Mouse (Mus musculus) testis, adult 2 months (tissue): ENCODE results near the gene Olfr523. TPM values are rescaled to one million over a fixed set of nuclear protein-coding genes. Genes with fewer than 3 reads are reported as not detected.

ENCODE experiments used
- H3K27ac ChIP-seq: fragments of 200-500 bp; 2 replicates; pipeline ENCODE4 v1.5.1; 2012; ENCODE audit warnings: low read depth, low read length; ENCODE audit not compliant: control insufficient read depth, insufficient read depth
- H3K27me3 ChIP-seq: fragments of 200-500 bp; 2 replicates; pipeline ENCODE4 v1.6.1; 2012; ENCODE audit warnings: mild to moderate bottlenecking, low read length, moderate library complexity; ENCODE audit not compliant: control insufficient read depth, insufficient read depth
- H3K36me3 ChIP-seq: fragments of 200-500 bp; 2 replicates; pipeline ENCODE4 v1.6.1; 2012; ENCODE audit warnings: mild to moderate bottlenecking, low read length; ENCODE audit not compliant: control insufficient read depth, insufficient read depth
- H3K4me1 ChIP-seq: fragments of 200-500 bp; 2 replicates; pipeline ENCODE4 v1.6.1; 2012; ENCODE audit warnings: low read length; ENCODE audit not compliant: control insufficient read depth, insufficient read depth
- H3K4me3 ChIP-seq: fragments of 200-500 bp; 2 replicates; pipeline ENCODE4 v1.5.1; 2012; ENCODE audit warnings: low read depth, mild to moderate bottlenecking, low read length, moderate library complexity, mixed read lengths; ENCODE audit not compliant: control insufficient read depth
- CTCF ChIP-seq: fragments of 200-500 bp; IDR thresholded peaks from 2 replicates; pipeline ENCODE4 v1.5.1; 2012; ENCODE audit warnings: low read depth, mild to moderate bottlenecking, inconsistent platforms, low read length, moderate library complexity; ENCODE audit not compliant: control insufficient read depth, insufficient read depth, insufficient replicate concordance
- POLR2A ChIP-seq: fragments of 200-500 bp; IDR thresholded peaks from 2 replicates; pipeline ENCODE4 v1.6.1; 2012; ENCODE audit warnings: low read depth, mild to moderate bottlenecking, inconsistent platforms, low read length, moderate library complexity; ENCODE audit not compliant: control insufficient read depth
- polyA plus RNA-seq: library from polyadenylated mRNA; depleted of rRNA; stranded (reverse); fragments of >200 nt; gene quantifications from 2 replicates; pipeline ENCODE4 v1.2.3, GENCODE M21; 2012; rRNA removed

The Olfr523 gene
- polyA plus RNA-seq, 1 experiment: not detected

- Histone ChIP-seq H3K4me3 (no peak overlapping the region), H3K4me1 (no peaks in the 10 kb centered on the region), H3K36me3 (no peaks in the 10 kb centered on the region), H3K27me3 (no peaks in the 10 kb centered on the region), H3K27ac (no peak overlapping the region)
- no peak for TF ChIP-seq CTCF
- TF ChIP-seq POLR2A: no peak
Observed at GRCm38 (mm10) chr7:140208677-140209076, 35.7 kb downstream of the Olfr523 start.

- TF ChIP-seq POLR2A (no peak), CTCF (no peak)
- Histone ChIP-seq H3K36me3 (no peaks in the 10 kb centered on the region), H3K4me3 (no peak overlapping the region), H3K27me3 (no peaks in the 10 kb centered on the region), H3K27ac (no peak overlapping the region), H3K4me1 (no peaks in the 10 kb centered on the region)
Observed at GRCm38 (mm10) chr7:140213841-140214240, 40.8 kb downstream of the Olfr523 start.

GRCm38 (mm10) chr7:140217967-140218366 is 45.0 kb downstream of the Olfr523 start, which contains the start of gene Cd163l1:
Gene Cd163l1, plus strand, starts transcription at chr7:140218267.
- no peak within 1 kb of the TSS for H3K27ac ChIP-seq
- H3K36me3 ChIP-seq: no peaks in the 10 kb centered on the region
- no peak within 1 kb of the TSS for H3K4me3 ChIP-seq
- no peak for TF ChIP-seq CTCF
- TF ChIP-seq POLR2A: no peak
- H3K27me3 ChIP-seq: no peaks in the 10 kb centered on the region
- H3K4me1 ChIP-seq: no peaks in the 10 kb centered on the region

GRCm38 (mm10) chr7:140219268-140219667 is 46.3 kb downstream of the Olfr523 start:
- H3K4me1 ChIP-seq: no peaks in the 10 kb centered on the region; the same call in 1 of the 2 replicates
- TF ChIP-seq POLR2A: no peak
- no peak for TF ChIP-seq CTCF
- no peak overlapping the region for H3K4me3 ChIP-seq
- H3K36me3 ChIP-seq: no peaks in the 10 kb centered on the region
- H3K27ac ChIP-seq: no peak overlapping the region
- H3K27me3 ChIP-seq: no peaks in the 10 kb centered on the region

GRCm38 (mm10) chr7:140220375-140220774 is 47.4 kb downstream of the Olfr523 start:
- H3K27ac ChIP-seq: no peak overlapping the region
- TF ChIP-seq CTCF (no peak), POLR2A (no peak)
- no peaks in the 10 kb centered on the region for H3K36me3 ChIP-seq
- peaks cover 4% of the 10 kb centered on the region; the same call in 1 of the 2 replicates for H3K4me1 ChIP-seq
- H3K27me3 ChIP-seq: no peaks in the 10 kb centered on the region
- H3K4me3 ChIP-seq: no peak overlapping the region

- Histone ChIP-seq H3K4me1 (peaks cover 4% of the 10 kb centered on the region; the same call in 1 of the 2 replicates), H3K36me3 (no peaks in the 10 kb centered on the region), H3K27ac (no peak overlapping the region), H3K4me3 (no peak overlapping the region), H3K27me3 (no peaks in the 10 kb centered on the region)
- TF ChIP-seq POLR2A (no peak), CTCF (no peak)
Observed at GRCm38 (mm10) chr7:140224209-140224608, 51.2 kb downstream of the Olfr523 start.

Other genes with a start within 250 kb of the Olfr523 start
- 1.5 and 2.1 TPM in 2 replicates for gene Utf1, start 229.4 kb upstream of the Olfr523 start, polyA plus RNA-seq
- gene 6430531B16Rik, start 194.5 kb upstream of the Olfr523 start, polyA plus RNA-seq: 108 and 114 TPM in 2 replicates
- gene Adam8, start 180.7 kb upstream of the Olfr523 start, polyA plus RNA-seq: 6.9 and 7.0 TPM in 2 replicates
- 57.7 and 58.9 TPM in 2 replicates for gene Zfp511, start 136.8 kb upstream of the Olfr523 start, polyA plus RNA-seq
- 60.3 and 67.5 TPM in 2 replicates for gene Tubgcp2, start 136.5 kb upstream of the Olfr523 start, polyA plus RNA-seq
- gene Msx3, start 124.1 kb upstream of the Olfr523 start, polyA plus RNA-seq: 0.12 TPM in 1 of 2 replicates, not detected in the other
- gene Caly, start 90.7 kb upstream of the Olfr523 start, polyA plus RNA-seq: 3.7 and 4.6 TPM in 2 replicates
- gene Prap1, start 79.8 kb upstream of the Olfr523 start, polyA plus RNA-seq: 0.73 and 1.4 TPM in 2 replicates
- 2.1 and 2.7 TPM in 2 replicates for gene Fuom, start 70.8 kb upstream of the Olfr523 start, polyA plus RNA-seq
- gene Paox, start 57.4 kb upstream of the Olfr523 start, polyA plus RNA-seq: 3.0 and 4.2 TPM in 2 replicates
- 22.0 and 24.2 TPM in 2 replicates for gene Echs1, start 56.7 kb upstream of the Olfr523 start, polyA plus RNA-seq
- 10.7 and 11.3 TPM in 2 replicates for gene Mtg1, start 35.7 kb upstream of the Olfr523 start, polyA plus RNA-seq
- 0.13 and 0.30 TPM in 2 replicates for gene Sprn, start 18.3 kb upstream of the Olfr523 start, polyA plus RNA-seq
- gene Olfr522, start 8.5 kb upstream of the Olfr523 start, polyA plus RNA-seq: not detected in 2 replicates
- not detected in 2 replicates for gene Olfr524, start 32.7 kb downstream of the Olfr523 start, polyA plus RNA-seq
- gene Cd163l1, start 45.0 kb downstream of the Olfr523 start, polyA plus RNA-seq: 0.02 and 0.28 TPM in 2 replicates
- 0.13 and 0.19 TPM in 2 replicates for gene 5830411N06Rik, start 74.1 kb downstream of the Olfr523 start, polyA plus RNA-seq
- not detected in 2 replicates for gene Olfr525, start 147.6 kb downstream of the Olfr523 start, polyA plus RNA-seq
- gene Olfr527, start 160.8 kb downstream of the Olfr523 start, polyA plus RNA-seq: not detected in 2 replicates
- not detected in 2 replicates for gene Olfr60, start 188.5 kb downstream of the Olfr523 start, polyA plus RNA-seq
- gene Olfr530, start 203.1 kb downstream of the Olfr523 start, polyA plus RNA-seq: not detected in 2 replicates
- gene Olfr531, start 229.7 kb downstream of the Olfr523 start, polyA plus RNA-seq: not detected in 2 replicates
- gene Olfr532, start 248.4 kb downstream of the Olfr523 start, polyA plus RNA-seq: not detected in 2 replicates